Mouse (Mus musculus) lung, embryonic 14.5 days (tissue): ENCODE results near the gene Mecr. TPM values are rescaled to one million over a fixed set of nuclear protein-coding genes. Genes with fewer than 3 reads are reported as not detected.
A peak's percentile ranks its signal among the peaks of the same experiment; 100 is the strongest.

Source experiments
- ATAC-seq: fragments of 200-750 bp; cut with Nextera tagmentation; 2 replicates; pipeline ENCODE4 v1.8.0; 2017; ENCODE audit warnings: mild to moderate bottlenecking, moderate TSS enrichment, moderate library complexity; ENCODE audit not compliant: insufficient read depth
- DNase-seq: peaks from one replicate; pipeline ENCODE4 v3.0.0-alpha.2; 2015
- H3K27ac ChIP-seq: fragments of 300-500 bp; sonication (generic); 2 replicates; pipeline ENCODE4 v1.5.1; 2014; ENCODE audit warnings: low read depth, mild to moderate bottlenecking, moderate library complexity
- H3K27me3 ChIP-seq: fragments of 300-500 bp; sonication (generic); 2 replicates; pipeline ENCODE4 v1.6.1; 2014; ENCODE audit warnings: low read length, control low read depth; ENCODE audit not compliant: insufficient read depth
- H3K36me3 ChIP-seq: fragments of 300-500 bp; sonication (generic); 2 replicates; pipeline ENCODE4 v1.6.1; 2014; ENCODE audit warnings: control low read depth; ENCODE audit not compliant: insufficient read depth
- H3K4me1 ChIP-seq: fragments of 300-500 bp; sonication (generic); 2 replicates; pipeline ENCODE4 v1.6.1; 2014; ENCODE audit warnings: antibody characterized with exemption, control low read depth; ENCODE audit not compliant: insufficient read depth
- H3K4me2 ChIP-seq: fragments of 300-500 bp; sonication (generic); 2 replicates; pipeline ENCODE4 v1.6.1; 2014; ENCODE audit warnings: mild to moderate bottlenecking
- H3K4me3 ChIP-seq: fragments of 300-500 bp; sonication (generic); 2 replicates; pipeline ENCODE4 v1.5.1; 2014; ENCODE audit warnings: low read depth, low read length
- H3K9ac ChIP-seq: fragments of 300-500 bp; sonication (generic); 2 replicates; pipeline ENCODE4 v1.6.1; 2014
- H3K9me3 ChIP-seq: fragments of 300-500 bp; sonication (generic); 2 replicates; pipeline ENCODE4 v1.6.1; 2016; ENCODE audit warnings: low read depth, low read length, control low read depth
- CTCF ChIP-seq: IDR thresholded peaks from 2 replicates; pipeline ENCODE4 v1.5.1; 2016; ENCODE audit warnings: antibody characterized with exemption, low read depth
- WGBS: fragments of 180-500 bp; shearing (Covaris S2); extraction: QIAGEN DNeasy Blood & Tissue Kit; methylation state at CpG from one replicate; pipeline ENCODE4 v1.1.7; 2014; 5-methylcytosine and 5-hydroxymethylcytosine counted together
- polyA plus RNA-seq: library from polyadenylated mRNA; unstranded; fragments of >200 nt; fragmentation: Nextera tagmentation; extraction: Ambion mirVana; gene quantifications from 2 replicates; pipeline ENCODE4 v1.2.1, GENCODE M21; 2014

The Mecr gene
- polyA plus RNA-seq, 1 experiment from 2014 or later: 42.6 TPM

DNA sequence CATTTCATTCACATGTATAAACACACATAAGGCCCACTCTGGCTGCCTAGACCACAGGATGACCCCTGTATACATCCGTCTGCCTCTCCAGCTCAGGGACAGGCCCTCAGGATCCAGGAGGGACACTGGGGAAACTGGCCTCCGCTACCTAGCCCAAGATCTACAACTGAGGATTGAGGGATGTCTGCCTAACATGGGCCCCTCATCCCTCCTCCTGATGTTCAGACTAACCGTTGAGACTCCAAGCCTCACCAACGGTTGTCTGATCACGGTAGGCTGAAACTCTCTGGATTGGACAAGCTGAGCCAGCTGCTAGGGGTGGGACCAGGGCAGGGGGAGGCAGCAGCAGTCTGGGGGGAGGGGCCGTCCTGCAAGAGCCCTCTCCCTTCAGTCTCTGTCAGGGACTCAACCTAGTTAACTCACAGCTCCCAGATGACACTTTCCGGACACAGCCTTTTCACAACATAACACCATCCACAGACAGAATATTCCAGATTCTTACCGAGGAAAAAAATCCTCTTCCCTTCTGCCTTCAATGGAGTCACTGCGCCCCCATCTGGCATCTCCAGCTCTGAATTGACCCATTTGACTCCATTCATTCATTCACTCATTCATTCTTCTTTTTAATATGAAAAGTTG is 9.2 kb upstream of the Mecr start:
- Histone ChIP-seq H3K36me3 (no peaks in the 10 kb centered on the region), H3K27ac (no peak overlapping the region), H3K4me3 (no peak overlapping the region), H3K27me3 (peaks cover 24% of the 10 kb centered on the region), H3K9me3 (no peaks in the 10 kb centered on the region), H3K9ac (no peak overlapping the region), H3K4me1 (no peaks in the 10 kb centered on the region; the same call in 1 of the 2 replicates), H3K4me2 (no peak overlapping the region)
- DNase-seq (peak; percentile 53), ATAC-seq (no peak)
- 22% methylated on average over 9 of the region's 9 CpGs for WGBS
- peak; percentile 52 for TF ChIP-seq CTCF

DNA sequence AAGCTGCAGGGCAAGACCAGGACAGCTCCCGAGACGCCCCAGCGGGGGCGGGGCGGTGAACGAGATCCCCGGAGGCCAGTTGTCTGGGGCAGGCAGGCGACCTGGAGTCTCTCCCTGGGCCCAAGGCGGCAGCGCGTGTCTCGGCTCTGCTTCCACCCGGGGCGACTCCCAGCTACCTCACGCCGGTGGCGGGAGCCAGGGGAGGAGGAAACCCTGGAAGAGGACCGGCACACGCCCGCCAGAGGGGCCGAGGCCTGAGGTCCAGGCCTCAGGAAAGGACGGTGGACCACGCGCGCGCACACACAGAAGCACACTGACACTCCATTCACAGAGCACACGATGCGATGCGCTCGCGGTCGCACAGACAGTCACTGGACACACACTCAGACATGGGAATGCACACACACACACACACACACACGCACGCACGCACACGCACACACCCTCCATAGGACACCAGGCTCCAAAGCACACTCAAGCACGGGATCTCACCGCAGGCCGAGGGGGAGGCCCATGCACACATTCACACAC is 6.9 kb upstream of the Mecr start:
- peak overlapping the region; percentile 66 for H3K4me3 ChIP-seq
- no peaks in the 10 kb centered on the region for H3K36me3 ChIP-seq
- peaks cover 24% of the 10 kb centered on the region for H3K27me3 ChIP-seq
- DNase-seq (peak; percentile 57), ATAC-seq (0 out of 2 replicates have a peak, but pooled peaks have one; percentile 6)
- peak overlapping the region; percentile 72 for H3K9ac ChIP-seq
- H3K4me2 ChIP-seq: peak overlapping the region; percentile 98
- no peak for TF ChIP-seq CTCF
- H3K9me3 ChIP-seq: no peaks in the 10 kb centered on the region
- WGBS: 1% methylated on average over 36 of the region's 39 CpGs
- no peaks in the 10 kb centered on the region for H3K4me1 ChIP-seq
- no peak overlapping the region for H3K27ac ChIP-seq

DNA sequence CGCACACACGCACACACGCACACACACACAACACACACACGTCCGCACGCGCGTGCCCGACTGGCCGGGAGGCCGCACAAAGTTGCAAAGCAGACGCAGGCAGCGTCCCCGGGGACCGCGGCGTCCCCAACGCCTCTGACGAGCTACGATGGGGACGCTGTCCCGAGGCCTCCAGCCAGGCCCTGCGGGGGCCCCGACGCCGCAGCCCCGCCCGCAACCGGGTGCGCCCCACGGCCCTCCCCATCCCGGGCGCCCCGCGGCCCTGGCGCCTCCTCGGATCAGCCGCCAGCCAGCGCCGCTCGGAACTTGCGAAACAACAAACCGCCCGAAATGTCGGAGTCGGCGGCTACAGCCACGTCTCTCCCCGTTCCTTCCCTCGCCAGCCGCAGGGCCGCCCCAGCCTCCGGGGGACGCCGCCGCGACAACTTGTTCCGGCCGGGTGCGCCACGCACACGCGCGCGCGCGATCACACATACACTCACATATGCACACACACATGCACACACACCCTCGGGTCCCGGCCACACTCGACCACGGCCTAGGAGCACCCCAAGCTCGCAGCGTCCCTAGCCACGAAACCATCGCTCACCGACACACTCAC is 6.3 kb upstream of the Mecr start:
- peaks cover 24% of the 10 kb centered on the region for H3K27me3 ChIP-seq
- peak overlapping the region; percentile 72 for H3K9ac ChIP-seq
- H3K36me3 ChIP-seq: no peaks in the 10 kb centered on the region
- no peaks in the 10 kb centered on the region for H3K4me1 ChIP-seq
- H3K9me3 ChIP-seq: no peaks in the 10 kb centered on the region
- ATAC-seq: peak; percentile 20; the same call in 1 of the 2 replicates
- TF ChIP-seq CTCF: no peak
- peak; percentile 66 for DNase-seq
- under 1% methylated on average over 76 of the region's 76 CpGs for WGBS
- peak overlapping the region; percentile 98 for H3K4me2 ChIP-seq
- no peak overlapping the region for H3K27ac ChIP-seq
- peak overlapping the region; percentile 66 for H3K4me3 ChIP-seq

DNA sequence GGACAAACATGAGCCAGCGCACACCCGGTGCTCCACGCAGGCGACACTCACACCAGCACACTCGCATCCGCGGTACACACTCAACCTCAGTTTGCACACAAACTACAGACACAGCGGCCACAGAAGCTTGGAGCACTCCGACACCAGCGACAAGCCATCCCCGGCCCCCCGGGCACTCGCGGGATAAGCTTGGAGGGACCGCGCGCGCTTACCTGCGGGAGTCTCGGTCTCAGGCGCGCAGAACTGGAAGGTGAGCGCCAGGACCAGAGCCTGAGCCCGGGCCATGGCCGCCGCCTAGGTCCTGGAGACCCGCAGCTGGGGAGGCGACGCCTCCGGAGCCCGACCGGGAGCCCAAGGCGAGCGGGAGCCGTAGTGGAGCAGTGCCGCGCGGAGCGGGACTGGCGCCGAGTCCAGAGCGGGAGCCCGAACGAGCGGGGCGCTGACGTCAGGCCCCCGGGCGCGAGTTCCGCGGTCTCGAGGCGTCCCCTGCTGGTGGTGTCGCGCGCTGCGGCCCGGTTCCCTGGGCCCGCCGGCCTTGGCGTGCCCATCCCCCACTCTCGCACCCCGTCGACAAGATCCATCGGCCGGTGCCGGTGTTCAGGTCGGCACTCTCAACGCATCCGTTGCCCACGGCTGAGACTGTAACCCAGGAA is 5.3 kb upstream of the Mecr start, which contains the start of gene Ptpru:
Gene Ptpru (minus strand): TSS at position 417 of the 653 bp plus-strand sequence.
- ATAC-seq (peak; percentile 83), DNase-seq (peak; percentile 93)
- H3K9me3 ChIP-seq: no peaks in the 10 kb centered on the region
- H3K4me3 ChIP-seq: peak within 1 kb of the TSS; percentile 66
- H3K4me2 ChIP-seq: peak within 1 kb of the TSS; percentile 98
- no peaks in the 10 kb centered on the region for H3K4me1 ChIP-seq
- no peaks in the 10 kb centered on the region for H3K36me3 ChIP-seq
- WGBS: under 1% methylated on average over 72 of the region's 72 CpGs
- H3K27me3 ChIP-seq: peaks cover 24% of the 10 kb centered on the region
- TF ChIP-seq CTCF: peak; percentile 80
- no peak within 1 kb of the TSS for H3K27ac ChIP-seq
- peak within 1 kb of the TSS; percentile 72 for H3K9ac ChIP-seq

DNA sequence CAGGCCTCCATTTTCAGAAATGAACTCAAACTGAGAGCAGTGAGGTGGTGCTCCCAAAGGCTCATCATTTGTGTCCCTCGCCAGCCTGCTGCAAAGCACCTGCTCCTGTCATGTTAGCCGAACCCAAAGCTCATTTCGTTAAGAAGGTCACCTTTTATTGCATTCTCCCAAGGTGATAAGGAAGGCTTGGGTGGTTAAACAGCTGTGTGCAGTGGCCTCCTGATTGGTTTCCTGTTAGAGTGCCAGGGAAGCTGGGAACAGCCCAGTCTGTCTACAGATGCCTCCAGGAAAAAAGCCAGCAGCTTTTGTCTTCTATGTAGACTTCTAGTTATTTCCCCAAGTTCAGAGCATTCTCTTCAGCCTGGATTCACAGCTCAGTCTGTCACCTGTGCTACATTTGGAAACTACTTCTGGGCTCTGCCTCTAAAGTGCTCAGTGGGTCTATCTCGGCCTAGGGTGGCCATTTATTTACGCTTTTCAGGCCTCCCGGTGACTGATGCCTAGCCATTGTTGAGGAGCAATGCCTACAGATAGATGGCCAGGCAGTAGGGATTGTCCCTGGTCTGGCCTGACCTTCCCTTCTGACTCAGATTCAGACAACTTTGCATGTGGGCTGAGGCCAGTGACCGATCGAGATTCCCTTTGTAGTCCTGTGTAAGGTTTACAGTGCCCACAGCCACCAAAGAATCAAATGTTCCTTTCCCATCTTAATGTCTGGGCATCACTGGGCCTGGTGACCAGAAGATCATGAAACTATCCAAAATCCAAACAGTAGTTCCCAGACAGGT is 2.9 kb downstream of the Mecr start:
- WGBS: 78% methylated on average over 8 of the region's 8 CpGs
- ATAC-seq (no peak), DNase-seq (no peak)
- Histone ChIP-seq H3K9ac (no peak overlapping the region), H3K4me1 (no peaks in the 10 kb centered on the region), H3K4me3 (no peak overlapping the region), H3K27ac (no peak overlapping the region), H3K27me3 (no peaks in the 10 kb centered on the region), H3K4me2 (no peak overlapping the region), H3K9me3 (no peaks in the 10 kb centered on the region), H3K36me3 (peaks cover 5% of the 10 kb centered on the region; the same call in 1 of the 2 replicates)
- no peak for TF ChIP-seq CTCF

DNA sequence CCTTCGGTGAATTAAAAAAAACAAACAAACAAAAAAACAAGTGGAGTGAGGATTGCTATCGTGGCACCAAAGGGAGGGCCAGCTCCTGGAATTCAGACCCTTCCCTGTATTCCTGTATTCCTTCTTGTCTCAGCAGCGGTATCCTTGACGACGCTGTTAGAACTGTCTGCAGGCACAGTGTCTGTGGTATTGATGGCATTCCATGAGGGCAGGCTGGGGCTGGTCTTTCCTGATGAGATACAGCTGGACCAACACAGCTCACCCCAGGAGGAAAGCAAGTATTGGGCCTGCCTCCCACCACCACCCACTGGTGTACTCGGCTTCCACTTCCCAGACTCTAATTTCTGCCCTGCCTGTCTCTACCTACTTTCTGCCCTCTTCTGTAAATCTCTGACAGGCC is 4.8 kb downstream of the Mecr start:
- Histone ChIP-seq H3K4me1 (no peaks in the 10 kb centered on the region), H3K9ac (no peak overlapping the region), H3K4me3 (no peak overlapping the region), H3K4me2 (no peak overlapping the region), H3K36me3 (peaks cover 5% of the 10 kb centered on the region; the same call in 1 of the 2 replicates), H3K9me3 (no peaks in the 10 kb centered on the region), H3K27ac (no peak overlapping the region), H3K27me3 (no peaks in the 10 kb centered on the region)
- DNase-seq (no peak), ATAC-seq (no peak)
- TF ChIP-seq CTCF: no peak
- WGBS: 44% methylated on average over 6 of the region's 6 CpGs
